Mouse (Mus musculus): ENCODE results near the gene Clasp1.

DNA sequence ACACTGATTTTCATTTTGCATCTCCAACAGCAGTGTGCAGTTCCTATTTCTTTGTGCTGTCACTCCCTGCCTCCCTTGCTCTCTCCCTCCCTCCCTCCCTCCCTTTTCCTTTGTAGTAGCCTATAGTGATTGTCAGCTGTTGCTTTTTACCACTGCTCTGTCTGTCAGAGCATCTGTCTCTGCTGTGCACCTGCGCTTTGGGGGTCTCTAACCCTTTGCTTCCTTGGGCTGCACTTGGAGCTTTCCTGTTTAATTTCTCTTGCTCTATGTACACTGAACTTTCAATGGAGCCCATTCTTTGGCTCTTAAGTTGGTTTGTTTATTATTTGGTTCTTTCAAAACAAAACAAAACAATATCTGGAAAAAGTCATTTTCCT, 69.0 kb downstream of the Clasp1 start:
- TF ChIP-seq CTCF (IDR thresholded peaks at IDR 0.05; ENCODE audit: borderline replicate concordance, extremely low read depth, insufficient read depth, insufficient read length): no peak
- no peak for TF ChIP-seq POLR2A (IDR thresholded peaks at IDR 0.05; ENCODE audit: borderline replicate concordance, extremely low read depth, insufficient read depth, insufficient read length, poor library complexity, severe bottlenecking)
